Mouse (Mus musculus): ENCODE data around the gene Mpped2.

Mpped2 gene

DNA sequence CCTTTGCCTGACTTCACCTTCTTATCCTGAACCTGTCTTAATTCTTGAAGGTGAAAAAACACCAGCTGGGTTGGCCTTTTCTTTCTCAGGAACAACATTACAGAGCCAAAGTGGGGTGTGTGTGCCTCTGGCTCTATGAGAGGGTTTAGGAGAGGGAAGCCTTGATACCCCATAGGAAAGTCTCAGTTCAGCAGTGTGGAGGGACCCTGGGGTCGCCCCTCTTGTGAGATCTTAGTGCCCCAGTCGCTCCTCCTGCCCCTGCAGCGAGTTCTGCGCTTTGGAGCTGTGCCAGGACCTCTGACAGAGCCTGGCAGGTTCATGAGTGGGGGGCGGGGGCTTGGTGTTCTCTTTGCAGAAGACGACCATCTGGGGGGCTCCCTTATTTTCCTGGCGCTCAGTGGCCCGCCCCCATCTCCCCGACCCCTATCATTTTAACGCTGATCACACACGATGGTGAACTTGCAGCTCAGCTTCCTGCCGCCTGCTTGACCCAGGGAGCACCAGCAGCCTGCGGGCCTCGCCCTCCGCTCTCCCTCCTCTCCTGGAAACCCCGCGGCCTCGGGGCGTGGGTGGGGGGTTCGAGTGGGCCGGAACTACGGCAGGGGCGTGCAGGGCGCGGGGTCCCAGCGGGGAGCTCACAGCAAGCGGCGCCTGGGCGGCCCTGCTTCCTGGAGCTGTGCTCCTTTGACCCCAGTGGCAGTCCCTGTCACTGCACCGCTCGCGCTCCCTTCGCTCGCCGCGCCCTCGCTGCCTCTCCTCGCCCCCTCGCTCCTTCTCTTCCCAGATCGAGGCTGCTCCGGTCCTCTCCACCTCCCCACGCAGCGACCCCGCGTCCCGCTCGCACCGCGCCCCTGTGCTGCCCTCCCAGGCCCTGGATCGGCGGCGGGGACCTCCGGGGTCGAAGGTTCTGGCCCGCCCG, at the start of gene Mpped2:
Gene Mpped2, plus strand, starts transcription at position 487 of the 919 bp plus-strand sequence.
- peak; percentile 50 for DNase-seq

DNA sequence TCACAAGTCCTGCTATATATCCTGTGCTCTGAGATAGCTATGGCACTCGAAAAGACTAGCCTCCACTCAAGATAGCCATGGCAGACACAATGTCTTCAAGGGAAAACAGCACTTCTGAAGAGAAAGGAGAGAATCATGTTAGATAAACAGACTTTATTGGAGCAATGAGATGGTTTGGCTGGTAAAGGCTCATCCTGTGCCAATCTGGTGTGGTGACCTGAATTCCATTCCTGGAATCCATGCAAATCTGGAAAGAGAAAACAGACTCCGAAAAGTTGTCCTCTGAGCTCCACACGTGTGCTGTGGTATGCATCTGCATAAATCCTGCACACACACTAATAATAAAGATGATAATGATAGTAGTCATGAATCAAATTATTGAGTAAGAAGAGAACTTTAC, 48.3 kb upstream of the Mpped2 start:
- DNase-seq: no peak

DNA sequence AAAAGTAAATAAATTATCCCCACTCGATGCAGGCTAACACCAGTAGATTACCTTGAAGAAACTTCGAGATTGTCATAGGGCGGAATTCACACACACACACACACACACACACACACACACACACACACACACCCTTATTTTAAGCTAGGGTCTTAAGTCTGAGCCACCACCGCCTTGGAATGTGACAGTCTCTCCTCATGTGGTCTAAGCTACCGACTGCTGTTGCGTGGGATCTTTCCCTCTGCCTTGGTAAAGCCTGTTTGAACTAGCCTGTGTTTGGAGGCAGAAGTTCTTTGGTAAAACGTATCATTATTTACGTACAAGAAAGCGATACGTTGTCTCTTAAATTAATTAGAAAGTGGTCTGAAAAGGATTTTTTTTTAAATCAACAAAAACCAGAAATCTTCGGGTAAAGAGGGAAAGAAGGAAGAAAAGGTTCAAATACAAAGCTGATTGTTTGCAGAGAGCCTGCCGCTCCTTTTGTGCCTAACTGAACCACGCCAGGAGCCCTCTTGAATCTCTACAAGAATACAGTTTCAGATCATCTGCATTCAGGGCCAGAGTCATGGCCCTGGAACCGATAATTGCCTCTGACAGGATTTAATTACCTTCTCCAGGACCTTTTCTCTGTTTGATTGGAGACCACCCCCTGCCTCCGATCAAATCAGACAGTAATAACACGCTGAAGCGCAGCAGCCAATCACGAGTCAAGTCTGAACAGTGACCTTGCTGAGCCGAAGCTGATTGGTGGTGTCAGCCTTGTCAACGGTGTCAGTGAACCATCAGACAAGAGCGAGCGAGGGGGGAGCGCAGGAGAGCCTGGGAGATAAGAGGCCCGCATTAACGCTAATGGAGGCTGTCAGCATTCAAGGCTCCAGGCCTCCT, 43.1 kb upstream of the Mpped2 start:
- peak; percentile 85 for DNase-seq

DNA sequence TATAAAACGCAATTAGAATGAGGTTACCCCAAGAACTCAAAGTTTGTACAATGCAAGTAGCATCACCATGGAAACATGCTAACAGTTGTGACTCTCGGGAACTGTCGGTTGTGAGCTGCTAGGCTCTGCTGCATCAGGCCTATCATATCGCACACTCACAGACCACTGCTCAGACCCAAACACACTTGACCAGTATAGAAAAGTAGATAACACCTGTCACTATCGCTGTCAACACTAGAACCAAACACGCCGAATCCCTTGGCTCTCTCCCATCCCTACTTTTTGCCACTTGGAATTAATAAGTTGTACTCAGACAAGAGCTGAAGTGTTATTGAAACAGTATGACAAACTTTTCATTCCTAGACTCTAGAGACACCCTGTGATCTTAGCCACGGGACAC, 40.9 kb upstream of the Mpped2 start:
- no peak for DNase-seq

DNA sequence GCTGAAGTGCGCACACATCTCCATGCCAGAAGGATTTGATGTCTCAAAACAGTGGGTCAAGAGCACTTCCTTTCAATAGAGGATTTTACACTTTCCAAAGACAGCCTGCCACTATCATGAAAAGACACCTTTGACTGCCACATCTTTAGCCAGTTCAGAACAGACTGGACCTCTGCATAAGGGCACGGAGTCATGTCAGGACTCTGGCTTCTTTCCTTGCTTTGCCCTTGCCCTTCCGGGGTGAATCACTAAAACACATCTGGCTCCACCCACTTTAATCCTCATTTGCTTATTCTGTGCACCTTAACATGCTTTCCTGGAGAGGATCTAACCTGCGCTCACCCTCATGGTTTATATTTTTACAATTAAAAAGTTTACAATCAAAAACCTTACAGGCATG, 40.3 kb upstream of the Mpped2 start:
- DNase-seq: no peak

DNA sequence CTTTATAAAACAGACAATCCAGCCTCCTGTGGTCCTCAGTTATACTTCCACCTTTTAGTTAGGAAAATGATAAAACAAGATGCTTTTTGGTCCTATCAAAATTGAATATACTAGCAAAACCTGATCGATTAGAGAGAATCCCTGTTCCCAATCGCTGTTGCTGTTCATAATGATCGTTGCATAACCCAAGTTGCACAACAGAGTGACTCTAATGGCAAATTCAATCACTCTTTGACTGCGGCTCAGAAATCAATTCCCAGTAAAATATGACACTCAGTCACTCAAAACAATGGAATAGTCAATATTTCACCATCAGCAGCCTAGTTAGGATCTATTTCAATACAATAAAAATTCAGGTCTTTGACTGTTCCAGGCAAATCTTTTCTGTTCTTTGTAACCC, 39.8 kb upstream of the Mpped2 start:
- DNase-seq: no peak

DNA sequence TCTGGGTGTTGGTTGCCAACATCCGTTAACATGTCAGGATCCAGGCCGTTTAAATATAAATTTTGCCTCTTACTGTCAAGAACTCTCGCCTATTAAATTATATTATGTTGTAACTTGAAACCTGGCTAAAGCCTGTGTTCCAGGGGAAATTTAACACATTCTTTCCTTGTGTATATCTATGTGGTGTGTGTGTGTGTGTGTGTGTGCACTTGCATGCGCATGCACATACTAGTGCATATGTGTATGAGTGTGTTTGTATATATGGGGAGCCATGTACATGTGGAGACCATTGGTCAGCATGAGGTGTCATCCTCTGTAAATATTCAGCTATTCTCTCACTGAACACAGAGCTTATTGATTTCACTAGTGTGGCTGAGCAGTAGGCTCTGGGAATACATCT, 37.8 kb upstream of the Mpped2 start:
- DNase-seq: no peak

DNA sequence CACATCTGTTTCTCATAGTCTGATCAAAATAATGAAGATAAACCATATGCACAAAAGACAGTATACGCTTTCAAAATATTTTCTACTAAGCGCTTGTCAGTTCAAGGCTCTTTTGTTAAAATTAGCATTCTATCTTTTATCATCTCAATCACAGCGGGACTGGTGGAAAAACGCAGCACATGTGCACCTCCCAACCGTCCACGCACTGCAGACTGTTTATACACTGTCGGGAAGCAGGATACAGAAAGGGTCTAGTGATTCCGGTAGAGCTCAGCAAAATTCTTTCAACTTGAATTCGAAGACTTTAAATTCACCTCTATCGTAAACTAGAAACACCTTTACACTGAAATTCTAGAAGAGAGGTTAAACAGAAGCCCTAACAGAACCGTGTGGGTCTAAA, 27.8 kb upstream of the Mpped2 start:
- DNase-seq: no peak

DNA sequence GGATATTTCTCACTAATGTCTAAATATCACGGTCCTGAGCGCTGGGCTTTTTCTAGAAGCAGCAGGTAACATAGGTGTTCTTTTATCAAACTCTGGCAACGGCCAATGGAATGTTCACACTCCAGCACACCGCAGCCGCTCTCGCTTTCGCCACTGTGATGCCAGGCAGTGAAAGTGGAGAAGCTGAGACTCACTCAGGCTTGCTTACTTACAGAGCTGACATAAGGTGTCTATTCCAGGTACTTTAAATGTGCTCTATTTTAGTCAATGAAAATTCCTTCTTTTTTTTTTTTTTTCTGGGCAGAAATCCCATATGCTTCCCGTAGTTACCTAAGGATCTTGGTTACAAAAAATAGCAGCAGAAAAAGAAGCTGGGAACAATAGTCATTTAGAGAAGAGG, 18.8 kb upstream of the Mpped2 start:
- no peak for DNase-seq

DNA sequence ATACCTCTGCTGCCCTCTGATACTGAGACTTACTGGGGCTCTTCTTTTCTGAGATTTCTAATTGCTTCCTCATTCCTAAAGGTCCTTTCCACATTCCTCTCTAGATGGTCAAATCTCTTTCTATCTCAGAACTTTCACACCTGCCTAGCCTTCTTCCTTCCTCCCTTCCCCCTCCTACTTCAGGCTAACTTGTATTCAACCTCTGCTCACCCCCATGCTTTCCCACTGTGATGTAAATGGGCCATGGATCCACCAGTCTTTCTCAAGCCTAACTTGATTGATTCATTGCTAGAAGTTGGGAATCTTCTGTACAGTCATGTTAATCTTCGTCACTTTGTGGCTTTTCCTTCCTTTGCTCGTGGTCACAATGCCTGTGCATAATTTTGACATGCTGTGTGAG, 15.6 kb upstream of the Mpped2 start:
- no peak for DNase-seq

DNA sequence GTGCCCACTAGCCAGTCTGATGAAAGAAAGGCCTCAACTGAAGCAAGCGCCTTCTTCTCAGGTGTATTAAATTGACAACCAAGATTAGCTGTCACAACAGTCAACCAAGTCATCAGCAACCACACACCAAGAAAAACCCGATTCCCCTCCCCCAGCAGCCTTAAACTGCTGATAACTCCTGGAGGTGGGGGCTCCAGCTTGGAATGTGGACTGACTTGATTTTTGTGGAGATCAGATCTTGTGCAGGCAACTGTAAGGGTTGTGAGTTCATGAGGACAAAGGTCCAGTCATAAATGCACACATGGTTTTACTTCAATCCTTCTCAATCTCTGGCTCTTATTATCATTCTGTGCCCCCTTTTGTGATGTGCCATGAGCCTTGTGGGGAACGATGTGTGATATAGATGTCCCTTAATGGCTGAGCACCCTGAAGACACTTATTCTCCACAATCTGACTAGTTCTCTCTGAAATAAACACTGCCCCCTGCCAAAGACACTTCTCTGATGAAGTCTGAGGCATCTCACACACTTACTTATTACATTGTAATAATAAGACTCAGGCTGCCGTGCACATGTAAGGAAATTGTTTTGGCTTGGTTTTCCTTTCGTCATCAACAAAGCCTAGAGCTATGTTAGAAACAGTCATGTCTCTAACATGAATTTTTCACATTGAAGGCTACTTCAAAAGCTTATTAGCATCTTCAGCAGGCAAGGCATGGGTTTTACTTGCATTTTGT, 13.2 kb upstream of the Mpped2 start:
- DNase-seq: no peak

DNA sequence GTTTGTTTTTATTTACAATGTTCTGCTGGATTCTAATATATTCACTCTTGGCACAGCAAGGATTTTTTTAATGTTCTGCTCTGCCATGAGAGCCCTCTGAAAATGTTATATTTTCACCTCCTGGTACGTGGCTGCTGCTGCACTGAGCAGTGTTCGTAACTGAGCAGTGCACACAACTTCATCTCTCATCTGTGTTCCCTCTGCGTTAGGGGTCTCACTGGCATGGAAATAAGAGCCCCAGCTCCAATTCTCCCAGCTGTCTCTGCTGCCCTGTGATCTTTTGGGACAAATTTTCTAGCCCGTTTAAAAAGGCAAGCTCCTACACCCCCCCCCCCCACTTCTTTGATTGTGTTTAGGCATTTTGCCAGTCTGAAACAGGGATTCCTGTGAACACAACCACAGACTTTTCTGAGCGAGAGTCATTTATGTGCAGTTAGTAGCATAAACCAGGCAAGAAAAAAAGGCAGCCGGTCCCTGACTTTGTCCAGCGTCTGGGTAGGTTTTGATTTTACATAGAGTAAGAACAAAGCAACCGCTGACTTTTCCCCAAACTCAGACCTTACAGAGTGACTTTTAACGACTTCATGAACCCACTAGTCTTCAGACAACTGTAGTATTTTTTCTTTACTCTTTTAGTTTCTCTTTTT, 9.8 kb upstream of the Mpped2 start:
- DNase-seq: no peak

DNA sequence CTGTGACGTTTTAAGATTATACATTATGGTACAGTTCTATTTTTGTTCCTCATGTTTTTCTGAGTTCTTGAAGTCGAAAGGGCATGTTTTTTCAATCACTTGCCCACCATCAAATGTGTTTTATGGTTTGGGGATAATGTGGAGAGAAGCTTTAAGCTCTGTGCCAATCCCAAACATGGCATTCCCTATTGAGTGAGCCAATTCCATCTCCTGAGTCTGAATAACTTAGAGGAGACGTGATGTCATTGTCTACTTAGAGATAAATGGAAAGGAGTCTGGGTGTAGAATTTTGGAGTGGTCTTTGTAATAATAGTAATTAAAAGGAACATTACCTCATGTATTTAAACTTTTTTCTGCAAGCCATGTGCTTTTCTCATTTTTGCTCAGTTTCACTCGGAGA, 9.2 kb upstream of the Mpped2 start:
- no peak for DNase-seq

DNA sequence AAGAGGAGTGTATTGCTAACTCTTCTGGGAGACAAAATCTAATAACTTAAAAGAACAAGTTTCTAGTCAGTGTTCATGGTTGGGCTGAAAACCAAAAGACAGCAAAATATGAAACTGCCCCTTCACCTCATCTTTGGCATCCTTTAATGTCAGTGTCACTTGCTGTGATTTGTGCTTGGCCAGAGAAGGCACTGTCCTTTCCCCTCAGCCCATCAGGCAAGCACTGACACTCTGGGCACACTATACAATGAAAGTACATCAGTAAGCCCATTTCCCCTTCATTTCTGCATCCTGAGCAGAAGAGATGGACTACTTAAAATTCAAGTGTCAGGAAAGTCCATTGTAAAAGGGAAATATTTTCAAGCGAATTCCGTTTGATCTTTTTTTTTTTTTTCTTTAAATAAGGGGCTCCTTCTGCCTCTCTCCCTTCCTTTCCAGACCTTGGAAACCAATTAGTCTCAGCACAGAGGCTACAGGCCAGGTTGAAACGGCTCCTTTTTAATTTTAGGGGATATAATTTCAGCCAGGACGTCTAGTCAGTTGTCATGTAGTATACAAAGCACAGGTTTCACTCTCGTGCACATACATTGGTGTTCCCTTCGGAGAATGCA, 1.2 kb upstream of the Mpped2 start:
- DNase-seq: no peak

DNA sequence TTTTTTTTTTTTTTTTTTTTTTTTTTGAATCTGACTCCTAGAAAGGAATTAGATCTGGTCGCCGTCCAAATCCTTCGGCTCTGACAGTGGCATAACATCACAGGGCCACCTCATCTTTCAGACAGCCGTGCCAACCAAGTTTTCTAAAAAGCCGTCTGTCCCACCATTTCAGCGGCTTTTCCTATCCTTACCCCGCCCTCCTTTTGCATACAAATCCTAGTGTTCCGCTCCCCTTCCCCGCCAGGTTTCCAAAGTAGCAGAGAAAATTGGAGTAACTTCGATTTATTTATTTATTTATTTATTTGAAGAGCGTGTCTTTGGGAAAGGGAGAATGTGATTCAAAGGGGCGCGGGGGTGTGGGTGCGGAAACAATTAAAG, 675 bp upstream of the Mpped2 start:
- no peak for DNase-seq

DNA sequence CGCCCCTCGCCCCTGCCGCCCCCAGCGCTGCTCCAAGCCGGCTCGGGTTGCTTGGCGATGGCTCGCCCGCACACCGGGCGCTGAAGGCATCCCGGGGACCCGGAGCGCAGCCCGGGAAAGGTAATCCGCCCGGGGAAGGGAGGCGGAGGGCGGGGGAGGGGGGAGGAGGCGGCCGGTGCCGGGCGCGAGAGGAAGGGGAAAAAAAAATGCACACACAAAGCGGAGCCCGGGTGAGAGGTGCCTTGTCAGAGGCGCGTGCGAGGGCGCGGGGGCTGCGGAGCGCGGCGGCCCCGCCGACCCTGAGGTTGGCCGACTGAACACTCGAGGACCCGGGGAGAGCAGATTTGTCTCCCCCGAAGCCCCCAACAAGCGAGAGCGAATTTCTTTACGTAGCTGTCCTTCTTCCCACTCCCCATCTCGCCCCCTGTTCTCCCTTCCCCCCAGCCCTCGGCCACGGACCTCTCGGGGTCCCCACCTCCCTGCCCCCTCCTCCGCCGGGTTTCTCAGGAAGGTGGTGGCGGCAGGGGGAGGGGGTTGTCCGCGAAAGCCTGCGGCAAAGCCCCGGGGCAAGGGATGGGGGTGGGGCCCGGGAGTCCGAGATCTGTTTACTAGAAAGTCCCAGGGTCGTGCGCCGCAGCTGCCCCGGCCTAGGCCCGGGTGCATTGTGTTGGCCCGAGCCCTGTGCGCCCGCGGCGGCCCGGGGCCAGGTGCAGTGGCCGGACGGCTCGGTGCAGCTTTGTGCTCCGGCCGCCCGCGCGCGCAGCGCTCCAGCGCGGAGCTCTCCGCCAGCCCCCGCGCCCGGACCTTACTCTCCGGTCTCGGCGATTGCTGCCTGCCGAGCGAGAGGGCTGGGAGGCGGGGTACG, 865 bp downstream of the Mpped2 start:
- peak; percentile 16 for DNase-seq

DNA sequence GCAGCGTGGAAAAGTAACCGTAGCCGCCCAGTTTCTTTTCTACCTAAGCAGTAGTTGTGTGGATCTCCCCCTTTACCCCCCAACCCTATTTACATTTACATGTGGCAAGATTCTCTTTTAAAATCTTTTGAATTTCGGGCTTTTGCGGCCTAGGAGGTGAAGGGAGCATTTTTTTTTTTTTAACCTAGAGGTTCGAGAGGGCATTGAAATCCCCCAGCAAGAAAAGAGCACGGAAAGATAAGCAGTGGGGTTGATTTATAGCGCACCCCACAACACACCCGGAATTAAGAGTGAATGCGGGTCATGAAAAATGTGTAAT, 1.5 kb downstream of the Mpped2 start:
- no peak for DNase-seq

DNA sequence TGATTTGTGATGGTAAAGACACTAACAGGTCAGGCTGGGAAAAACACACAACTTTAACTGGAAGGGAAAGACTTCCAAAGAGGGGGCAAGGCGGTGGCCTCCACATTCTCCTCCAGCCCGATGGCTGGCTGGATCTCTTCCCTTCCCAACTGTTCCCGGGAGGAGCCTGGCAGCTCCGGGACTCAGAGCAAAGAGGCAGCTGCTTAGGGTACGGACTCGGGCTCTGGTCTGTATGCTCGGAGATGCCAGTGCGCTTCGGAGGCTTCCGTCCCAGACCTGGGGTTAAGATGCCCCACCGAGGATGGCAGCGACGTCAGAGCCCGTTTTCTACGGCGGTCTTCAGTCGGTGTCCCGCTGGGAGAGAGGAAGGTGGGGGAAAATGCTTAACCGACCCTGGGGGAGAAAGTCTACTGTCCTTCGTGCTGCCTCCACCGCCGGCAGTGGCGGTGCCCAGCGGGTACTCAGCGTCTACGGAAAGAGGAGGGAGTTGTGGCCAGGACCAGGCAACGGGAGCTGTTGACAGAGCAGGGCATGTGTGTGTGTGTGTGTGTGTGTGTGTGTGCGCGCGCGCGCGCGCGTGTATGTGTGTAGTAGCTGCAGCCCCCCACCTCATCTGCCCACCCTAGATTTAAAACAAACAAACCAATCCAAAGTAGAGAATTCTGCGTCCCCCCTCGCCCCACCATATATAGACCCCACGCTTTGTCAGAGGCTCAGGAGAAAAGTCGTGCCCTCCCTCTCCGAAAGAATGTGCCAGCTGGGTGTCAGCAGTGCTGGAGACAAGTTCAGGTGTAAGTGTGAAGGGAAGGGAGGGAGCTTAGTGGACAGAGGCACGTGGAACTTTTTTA, 2.0 kb downstream of the Mpped2 start:
- peak; percentile 34 for DNase-seq

DNA sequence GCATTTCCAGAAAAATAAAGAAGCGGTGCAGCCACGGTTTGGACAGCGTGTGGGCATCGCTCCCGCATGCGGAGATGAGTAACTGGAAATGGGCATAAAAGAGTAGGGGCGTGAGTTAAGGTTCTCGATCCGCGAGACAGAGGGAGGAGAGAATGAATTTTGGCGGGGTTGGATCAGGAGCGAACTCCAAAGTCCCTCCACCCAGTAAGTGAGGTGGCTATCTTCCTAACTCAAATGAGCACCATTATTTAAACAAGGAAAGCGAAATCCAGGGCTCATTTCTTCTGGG, 2.6 kb downstream of the Mpped2 start:
- no peak for DNase-seq

DNA sequence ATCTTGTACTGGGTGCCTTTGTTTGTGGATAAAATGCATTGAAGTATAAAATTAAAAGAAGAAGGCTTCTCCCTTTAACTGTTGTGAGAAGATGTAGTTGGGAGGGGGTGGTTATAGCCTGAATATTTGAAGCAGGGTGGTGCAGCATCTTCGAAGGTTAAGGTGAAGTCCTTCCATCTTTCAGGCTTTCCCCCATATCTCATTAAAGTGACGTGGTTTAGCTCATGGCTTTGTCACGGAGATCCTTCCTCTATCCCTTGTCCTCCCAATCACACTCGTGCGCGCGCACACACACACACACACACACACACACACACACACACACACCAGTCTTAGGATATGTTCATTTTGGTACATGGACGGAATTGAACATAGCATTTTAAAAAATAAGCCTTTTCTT, 3.3 kb downstream of the Mpped2 start:
- no peak for DNase-seq

DNA sequence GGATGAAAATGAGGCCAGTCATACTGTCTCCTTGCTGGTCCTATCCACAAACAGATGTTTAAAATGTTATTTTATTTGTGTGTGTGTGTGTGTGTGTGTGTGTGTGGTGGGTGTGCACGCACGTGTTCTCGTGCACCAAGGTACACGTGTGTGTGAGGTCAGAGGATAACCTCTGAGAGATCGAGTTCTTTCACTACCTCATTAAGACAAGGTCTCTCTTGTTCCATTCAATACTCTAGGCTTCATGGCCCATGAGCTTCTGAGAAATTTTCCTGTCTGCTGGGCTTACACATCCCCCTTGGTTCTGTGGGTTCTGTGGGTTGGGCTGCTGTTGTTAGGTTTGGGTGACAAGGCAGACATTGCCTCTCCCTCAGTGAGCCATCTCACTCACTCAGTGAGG, 12.6 kb downstream of the Mpped2 start:
- no peak for DNase-seq

Measured in lung, postnatal 36 days (tissue).